ENCODE assay signal across 8 mouse cellular contexts in genomic region chr19:8839908-8840791, GRCm38 (mm10). TPM values are rescaled to one million over a fixed set of nuclear protein-coding genes. Genes with fewer than 3 reads are reported as not detected.
A peak's percentile ranks its signal among the peaks of the same experiment; 100 is the strongest.
DNase-seq lines count a peak whose midpoint lies in the region; ATAC-seq lines count a peak whose summit lies in the region.

No protein-coding gene starts in this region.

- H3K4me3 ChIP-seq in intestine, embryonic 15.5 days (replicated peaks), result peak overlapping the region; percentile 50
- peak overlapping the region; percentile 53 for H3K4me3 ChIP-seq in limb, embryonic 10.5 days

- no peak for DNase-seq in frontal cortex, postnatal 25 days (ENCODE audit: low spot score in 2 of 2)
- DNase-seq in embryo, embryonic 10 days (ENCODE audit: low spot score), result peak; percentile 80
- peak; percentile 65 for DNase-seq in limb, embryonic 10.5 days (ENCODE audit: low spot score)
- peak; percentile 62 for DNase-seq in mesoderm, embryonic 11.5 days (ENCODE audit: low read depth, low spot score)
- peak; percentile 62 to 74 for DNase-seq in spleen, adult 18-20 months

- ATAC-seq in frontal cortex, adult (ENCODE audit: low TSS enrichment), result peak; percentile 44
- ATAC-seq in granulocyte monocyte progenitor cell, adult 5-6 weeks (replicated peaks; ENCODE audit: poor library complexity, severe bottlenecking), result peak; percentile 62
- ATAC-seq in intestine, embryonic 15.5 days, result peak; percentile 81

- no peaks in the 10 kb centered on the region for H3K9me3 ChIP-seq in intestine, embryonic 15.5 days
- H3K9me3 ChIP-seq in limb, embryonic 10.5 days (replicated peaks), result no peaks in the 10 kb centered on the region

- H3K27ac ChIP-seq in intestine, embryonic 15.5 days, result no peak overlapping the region
- peak overlapping the region; percentile 73 for H3K27ac ChIP-seq in limb, embryonic 10.5 days

- H3K4me1 ChIP-seq in intestine, embryonic 15.5 days (replicated peaks), result peaks cover 12% of the 10 kb centered on the region
- H3K4me1 ChIP-seq in limb, embryonic 10.5 days, result peaks cover 41% of the 10 kb centered on the region

- H3K36me3 ChIP-seq in intestine, embryonic 15.5 days, result 0 out of 2 replicates have a peak, but pooled peaks cover 2% of the 10 kb centered on the region
- H3K36me3 ChIP-seq in limb, embryonic 10.5 days, result peaks cover 36% of the 10 kb centered on the region

- H3K9ac ChIP-seq in intestine, embryonic 15.5 days, result peak overlapping the region; percentile 62

- H3K4me2 ChIP-seq in intestine, embryonic 15.5 days (replicated peaks), result peak overlapping the region; percentile 88

- H3K27me3 ChIP-seq in intestine, embryonic 15.5 days (replicated peaks), result no peaks in the 10 kb centered on the region
- no peaks in the 10 kb centered on the region for H3K27me3 ChIP-seq in limb, embryonic 10.5 days (ENCODE audit: low read depth, poor library complexity, severe bottlenecking)

- 25% methylated on average over 29 of the region's 29 CpGs for WGBS in intestine, embryonic 15.5 days
- WGBS in limb, embryonic 10.5 days, result 22% methylated on average over 29 of the region's 29 CpGs

RNA-seq across cellular contexts. Expression of gene Gng3, which starts 1.2 kb away (rescaled TPM):
- not detected in 2 replicates for total RNA-seq in granulocyte monocyte progenitor cell, adult 5-6 weeks (2014; fragmentation: Nextera tagmentation)
- total RNA-seq in granulocyte monocyte progenitor cell, adult 5-6 weeks (2017), result 0.26 TPM in 1 of 2 replicates, not detected in the other
- 16.0 and 17.3 TPM in 2 replicates for polyA plus RNA-seq in intestine, embryonic 15.5 days (2015; fragmentation: Nextera tagmentation; extraction: Ambion mirVana)
- 5.0 and 7.2 TPM in 2 replicates for polyA plus RNA-seq in limb, embryonic 10.5 days (2016; fragmentation: Nextera tagmentation; extraction: Ambion mirVana)

RNA-seq across cellular contexts. Expression of gene Bscl2, which starts 2.9 kb away (rescaled TPM):
- 61.8 and 89.4 TPM in 2 replicates for total RNA-seq in granulocyte monocyte progenitor cell, adult 5-6 weeks (2014; fragmentation: Nextera tagmentation)
- total RNA-seq in granulocyte monocyte progenitor cell, adult 5-6 weeks (2017), result 33.9 and 34.6 TPM in 2 replicates
- 40.6 and 48.3 TPM in 2 replicates for polyA plus RNA-seq in intestine, embryonic 15.5 days (2015; fragmentation: Nextera tagmentation; extraction: Ambion mirVana)
- 37.2 and 42.5 TPM in 2 replicates for polyA plus RNA-seq in limb, embryonic 10.5 days (2016; fragmentation: Nextera tagmentation; extraction: Ambion mirVana)

RNA-seq across cellular contexts. Expression of gene Lrrn4cl, which starts 10.4 kb away (rescaled TPM):
- 0.11 TPM in 1 of 2 replicates, not detected in the other for total RNA-seq in granulocyte monocyte progenitor cell, adult 5-6 weeks (2014; fragmentation: Nextera tagmentation)
- not detected in 2 replicates for total RNA-seq in granulocyte monocyte progenitor cell, adult 5-6 weeks (2017)
- 1.6 and 2.0 TPM in 2 replicates for polyA plus RNA-seq in intestine, embryonic 15.5 days (2015; fragmentation: Nextera tagmentation; extraction: Ambion mirVana)
- polyA plus RNA-seq in limb, embryonic 10.5 days (2016; fragmentation: Nextera tagmentation; extraction: Ambion mirVana), result 0.29 and 0.39 TPM in 2 replicates

RNA-seq across cellular contexts. Expression of gene AC129217.1, which starts 10.6 kb away (rescaled TPM):
- not detected in 2 replicates for total RNA-seq in granulocyte monocyte progenitor cell, adult 5-6 weeks (2014; fragmentation: Nextera tagmentation)
- 34.1 TPM in 1 of 2 replicates, not detected in the other for total RNA-seq in granulocyte monocyte progenitor cell, adult 5-6 weeks (2017)
- polyA plus RNA-seq in intestine, embryonic 15.5 days (2015; fragmentation: Nextera tagmentation; extraction: Ambion mirVana), result not detected in 2 replicates
- not detected in 2 replicates for polyA plus RNA-seq in limb, embryonic 10.5 days (2016; fragmentation: Nextera tagmentation; extraction: Ambion mirVana)

RNA-seq across cellular contexts. Expression of gene Hnrnpul2, which starts 20.3 kb away (rescaled TPM):
- 71.4 and 85.1 TPM in 2 replicates for total RNA-seq in granulocyte monocyte progenitor cell, adult 5-6 weeks (2014; fragmentation: Nextera tagmentation)
- 82.8 and 88.5 TPM in 2 replicates for total RNA-seq in granulocyte monocyte progenitor cell, adult 5-6 weeks (2017)
- 5.1 and 5.4 TPM in 2 replicates for polyA plus RNA-seq in intestine, embryonic 15.5 days (2015; fragmentation: Nextera tagmentation; extraction: Ambion mirVana)
- polyA plus RNA-seq in limb, embryonic 10.5 days (2016; fragmentation: Nextera tagmentation; extraction: Ambion mirVana), result 4.7 and 5.2 TPM in 2 replicates

Comparison
In these comparisons a context has a peak if more than half of its experiments do, and no peak if none do; other contexts are left out.
1. DNase-seq: peak in embryo, embryonic 10 days (single experiment), limb, embryonic 10.5 days (single experiment), mesoderm, embryonic 11.5 days (single experiment) and spleen, adult 18-20 months (2 of 2); none in frontal cortex, postnatal 25 days (0 of 2).
2. Peak in every context shown above with its lines, with median percentiles within 50 percentile points of each other: ATAC-seq.